Mouse (Mus musculus) MN1 (cell line): ENCODE data around the gene Lsamp.

Experiments used
- DNase-seq: peaks from one replicate; pipeline ENCODE4 v3.0.0-alpha.2; 2016; ENCODE audit warnings: low spot score

The Lsamp gene

GRCm38 (mm10) chr16:42079573-42079972 is 2095.4 kb downstream of the Lsamp start:
- no peak for DNase-seq

DNA sequence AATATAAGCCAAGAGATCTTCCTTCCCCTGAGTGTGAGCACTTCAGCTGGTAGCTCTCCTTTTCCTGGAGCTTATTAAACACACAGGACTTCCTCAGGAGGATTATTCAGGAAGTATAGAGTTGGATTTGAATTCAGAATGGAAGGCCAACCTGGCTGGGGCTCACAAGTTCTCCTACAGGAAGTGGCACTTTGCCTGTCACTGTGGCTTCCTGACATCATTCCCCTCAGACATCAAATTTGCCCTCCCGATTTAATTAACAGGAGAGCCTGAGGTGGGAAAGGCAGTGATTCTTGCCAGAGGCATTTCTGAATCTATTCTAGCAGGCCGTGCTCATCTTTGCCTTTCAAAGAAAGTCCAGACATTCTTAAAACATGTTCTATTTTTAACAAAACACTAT is 2097.4 kb downstream of the Lsamp start:
- DNase-seq = no peak

DNA sequence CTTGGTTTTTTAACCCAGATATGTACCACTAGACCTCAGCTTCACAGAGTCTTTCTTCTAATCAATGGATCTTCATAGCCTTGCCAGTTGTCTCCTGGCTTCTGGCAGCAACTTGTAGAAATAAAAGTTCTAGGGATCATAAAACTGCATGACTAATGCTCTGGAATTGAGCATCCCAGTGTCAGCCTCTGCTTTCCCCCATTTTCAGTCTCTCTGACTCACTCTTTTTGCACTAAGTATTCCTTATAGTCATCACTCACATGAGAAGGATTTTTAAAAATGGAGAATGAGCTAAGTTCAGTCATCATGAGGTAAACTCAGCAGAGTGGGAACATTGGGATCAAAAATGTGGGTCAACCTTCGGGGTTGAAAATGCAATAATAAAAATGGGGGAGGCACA is 2113.3 kb downstream of the Lsamp start:
- no peak for DNase-seq

GRCm38 (mm10) chr16:42102186-42102585 is 2118.0 kb downstream of the Lsamp start:
- DNase-seq = peak; percentile 8

GRCm38 (mm10) chr16:42102635-42103034 is 2118.5 kb downstream of the Lsamp start:
- peak; percentile 10 for DNase-seq

- no peak for DNase-seq
These were observed 2128.1 kb downstream of the Lsamp start for GRCm38 (mm10) chr16:42112251-42112650.

- no peak for DNase-seq
These were observed 2129.1 kb downstream of the Lsamp start for GRCm38 (mm10) chr16:42113246-42113645.

DNA sequence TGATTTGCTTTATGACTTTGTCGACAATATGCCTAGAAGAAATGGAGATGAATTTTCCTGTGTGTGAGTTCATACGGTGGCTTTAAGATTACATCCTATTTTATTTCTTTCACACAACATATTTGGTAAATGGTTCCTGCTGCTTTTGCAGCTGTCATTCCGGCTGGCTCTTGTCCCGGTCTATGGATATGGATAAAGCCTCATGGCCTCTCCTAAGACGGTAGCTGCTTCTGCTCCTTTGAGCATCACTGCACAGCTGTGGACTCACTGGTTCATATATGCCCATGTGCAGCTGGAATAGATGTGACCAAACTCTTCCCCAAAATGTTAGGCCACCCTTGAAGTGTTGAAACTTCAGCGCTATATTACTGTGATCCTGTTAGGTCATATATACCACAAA is 2137.6 kb downstream of the Lsamp start:
- no peak for DNase-seq

- DNase-seq = peak; percentile 34
These were observed 2139.7 kb downstream of the Lsamp start for GRCm38 (mm10) chr16:42123826-42124225.

- no peak for DNase-seq
These were observed 2141.9 kb downstream of the Lsamp start for GRCm38 (mm10) chr16:42126061-42126460.

DNA sequence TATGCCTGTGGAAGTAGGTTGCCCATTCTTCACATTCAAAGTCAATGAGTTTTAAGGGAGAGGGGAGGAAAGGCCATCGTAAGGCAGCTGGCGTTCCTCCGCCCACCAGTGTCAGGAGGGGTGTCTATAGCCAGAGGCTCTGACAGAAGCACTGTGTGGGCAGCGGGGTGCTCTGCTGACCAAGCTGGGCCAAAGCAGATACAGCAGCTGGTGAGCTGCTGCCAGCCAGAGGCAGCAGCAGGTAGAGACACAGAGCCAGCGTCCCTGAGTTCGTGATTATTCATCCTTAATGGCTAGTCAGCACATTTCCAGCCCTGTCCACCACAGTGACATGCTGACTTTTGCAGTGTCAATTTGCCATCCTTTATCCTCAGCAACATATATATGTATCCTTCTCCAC is 2163.0 kb downstream of the Lsamp start:
- DNase-seq = no peak

DNA sequence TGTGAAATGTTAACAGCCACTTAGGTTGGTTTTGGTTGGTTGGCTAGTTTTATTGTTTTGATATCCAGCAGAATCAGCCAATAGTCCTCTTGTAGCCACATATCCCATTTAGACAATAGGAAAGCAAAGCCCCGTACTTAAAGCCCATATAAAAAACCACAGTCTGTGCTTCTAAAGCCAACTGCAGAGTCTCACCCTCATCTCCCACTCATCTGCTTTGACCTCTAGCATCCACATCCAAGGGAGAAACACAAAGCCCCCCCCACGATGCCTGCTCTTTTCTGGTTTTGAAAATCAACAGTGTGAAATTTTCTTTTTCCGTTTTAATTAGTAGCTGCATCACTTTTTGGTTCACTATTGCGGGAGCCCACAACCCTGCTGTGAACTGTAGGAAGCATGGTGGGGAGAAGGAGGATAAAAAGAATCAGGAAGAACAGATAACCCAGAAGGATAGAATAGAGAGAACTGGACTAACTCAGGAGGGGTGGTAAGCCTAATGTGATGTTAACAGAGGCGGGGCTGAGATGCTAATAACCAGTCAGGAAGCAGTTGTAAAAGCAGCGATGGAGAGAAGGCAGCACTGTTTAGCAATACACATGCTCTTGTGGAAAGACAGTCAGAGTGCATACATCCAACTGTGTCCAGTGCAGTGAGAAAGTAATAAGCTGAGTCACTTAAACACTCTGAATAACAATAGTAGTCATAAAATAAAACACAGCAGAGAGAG is 2165.2 kb downstream of the Lsamp start:
- no peak for DNase-seq

- DNase-seq = peak; percentile 43
These were observed 2168.5 kb downstream of the Lsamp start for GRCm38 (mm10) chr16:42152640-42153039.

DNA sequence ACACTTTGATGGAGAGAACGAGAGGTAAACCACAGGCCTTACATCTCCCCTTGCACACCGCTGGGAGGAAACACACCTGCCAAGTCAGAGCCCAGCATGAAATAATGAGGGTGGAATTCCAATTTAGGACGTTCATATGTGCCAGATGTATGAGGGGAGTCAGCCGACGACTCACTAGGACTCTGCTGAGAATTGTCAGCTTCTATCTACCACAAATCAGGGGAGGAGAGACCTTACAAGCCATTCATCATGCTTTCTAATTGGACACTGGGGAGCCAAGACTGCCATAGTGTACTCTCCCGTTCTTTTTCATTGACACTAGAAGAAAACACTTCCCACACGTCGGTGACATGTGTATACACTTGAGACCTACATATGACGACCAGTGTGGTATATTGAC is 2173.7 kb downstream of the Lsamp start:
- DNase-seq = no peak

- peak; percentile 82 for DNase-seq
These were observed 2180.8 kb downstream of the Lsamp start for GRCm38 (mm10) chr16:42164941-42165340.

GRCm38 (mm10) chr16:42168292-42168691 is 2184.1 kb downstream of the Lsamp start:
- no peak for DNase-seq

DNA sequence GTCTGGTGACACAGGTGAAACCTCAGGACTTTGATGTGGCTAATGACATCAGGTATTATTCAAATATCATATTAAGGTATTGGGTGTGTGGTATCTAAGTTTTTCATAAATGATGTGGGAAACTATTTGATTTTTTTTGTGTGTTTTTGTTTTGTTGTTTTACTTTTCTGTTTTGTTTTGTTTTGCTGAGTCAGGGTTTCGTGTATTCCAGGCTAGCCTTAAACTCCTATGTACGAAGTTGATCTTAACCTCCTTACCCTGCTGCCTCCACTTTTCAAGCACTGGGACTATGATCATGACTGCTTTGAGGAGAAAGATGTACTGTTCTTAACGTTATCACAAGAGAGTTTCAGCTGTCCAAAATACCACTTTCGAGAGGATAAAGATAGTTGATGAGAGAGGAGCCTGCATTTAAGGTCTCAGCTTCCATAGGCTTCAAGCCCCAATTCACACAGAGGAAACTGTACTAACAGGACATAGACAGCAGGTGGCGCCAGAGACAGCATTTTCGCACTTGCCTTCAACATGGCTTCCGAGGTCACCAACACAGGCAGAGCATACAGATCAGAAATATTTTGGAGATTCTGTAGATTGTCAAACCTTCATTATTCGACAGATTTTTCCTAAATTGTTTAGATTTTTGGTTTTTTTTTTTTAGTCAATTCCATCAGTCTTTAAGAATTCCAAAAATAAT is 2185.4 kb downstream of the Lsamp start:
- DNase-seq = peak; percentile 75

- DNase-seq = peak; percentile 66
These were observed 2188.3 kb downstream of the Lsamp start for GRCm38 (mm10) chr16:42172476-42172875.

DNA sequence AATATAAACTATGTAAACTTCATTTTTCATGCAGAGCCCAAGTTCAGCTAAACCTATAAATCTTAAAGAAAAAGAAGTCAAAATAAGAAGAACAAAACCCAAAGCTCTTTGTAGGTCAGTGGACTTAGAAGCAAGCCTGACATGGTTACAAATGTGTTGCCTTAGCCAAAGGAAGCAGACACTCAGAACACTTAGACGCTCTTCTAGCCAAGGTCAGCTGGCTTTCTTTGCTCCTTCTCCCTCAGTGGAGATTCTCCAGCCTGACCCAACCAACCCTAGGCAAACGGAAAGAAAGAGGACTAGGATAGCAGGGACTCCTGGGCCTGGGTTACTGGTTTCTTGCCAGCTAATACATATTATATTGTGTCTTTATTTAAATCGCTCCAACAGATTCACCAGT is 2194.7 kb downstream of the Lsamp start:
- DNase-seq = no peak

- DNase-seq = no peak
These were observed 2195.9 kb downstream of the Lsamp start for GRCm38 (mm10) chr16:42180025-42180424.

- DNase-seq = no peak
These were observed 2196.3 kb downstream of the Lsamp start for GRCm38 (mm10) chr16:42180473-42180872.

DNA sequence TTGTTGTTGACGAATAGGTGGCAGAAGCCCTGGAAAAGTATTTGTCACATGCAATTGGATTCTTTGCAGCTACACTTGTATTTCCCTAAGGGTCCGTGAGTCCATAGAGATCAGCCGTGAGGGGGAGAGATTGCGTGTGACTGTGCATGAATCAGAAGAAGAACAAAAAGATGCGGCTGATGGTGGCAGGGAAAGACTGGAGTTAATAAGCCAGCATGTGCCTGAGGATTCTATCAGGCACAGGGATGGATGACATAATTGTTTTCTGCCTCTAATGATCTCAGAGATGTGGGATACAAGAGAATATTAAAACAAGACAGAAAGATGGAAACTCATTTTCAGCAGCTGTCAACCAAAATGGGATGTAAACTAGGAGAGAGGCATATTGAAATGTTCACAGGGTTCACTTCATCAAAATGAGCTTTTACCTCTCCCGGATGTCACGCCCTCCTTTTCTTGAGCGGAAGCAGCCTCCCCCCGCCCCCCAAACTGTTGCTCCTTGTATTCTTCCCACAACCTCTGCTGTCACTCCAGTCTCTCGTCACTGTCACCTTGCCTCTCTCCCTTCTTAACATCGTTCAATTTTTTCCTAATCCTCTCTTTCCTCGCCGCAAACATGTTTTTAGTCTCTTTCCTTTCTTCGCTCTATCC is 2205.4 kb downstream of the Lsamp start:
- peak; percentile 55 for DNase-seq
